Mouse (Mus musculus): Measurements from ENCODE around the gene Tmem164.

Tmem164 gene

GRCm38 (mm10) chrX:142829267-142829666 lies 148.1 kb downstream of the Tmem164 start:
- no peak for DNase-seq (ENCODE audit: low spot score)

GRCm38 (mm10) chrX:142829866-142830470 lies 148.8 kb downstream of the Tmem164 start:
- no peak for DNase-seq (ENCODE audit: low spot score)

DNA sequence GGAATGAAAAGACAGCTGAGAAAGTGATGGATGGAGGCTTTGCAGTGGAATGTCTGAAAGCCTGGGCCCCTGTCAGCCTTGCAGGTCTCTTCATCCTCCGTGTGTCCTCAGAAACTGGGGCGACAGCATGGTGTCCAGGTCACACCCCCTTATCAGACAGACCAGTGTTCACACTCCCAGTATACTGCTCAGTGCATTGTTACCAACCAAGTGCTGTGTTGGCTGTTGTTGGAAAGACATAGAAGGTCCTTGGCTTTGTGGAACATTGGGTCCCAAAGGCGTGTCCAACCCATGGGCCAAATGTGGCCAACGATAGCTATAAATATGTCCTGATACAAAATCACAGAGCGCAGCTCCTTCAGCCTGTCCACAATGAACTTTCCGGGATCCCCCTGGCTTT lies 149.4 kb downstream of the Tmem164 start:
- DNase-seq (ENCODE audit: low spot score) = no peak

GRCm38 (mm10) chrX:142832221-142832620 lies 151.0 kb downstream of the Tmem164 start:
- DNase-seq (ENCODE audit: low spot score) = no peak

GRCm38 (mm10) chrX:142833164-142833796 lies 152.1 kb downstream of the Tmem164 start:
- DNase-seq (ENCODE audit: low spot score) = no peak

DNA sequence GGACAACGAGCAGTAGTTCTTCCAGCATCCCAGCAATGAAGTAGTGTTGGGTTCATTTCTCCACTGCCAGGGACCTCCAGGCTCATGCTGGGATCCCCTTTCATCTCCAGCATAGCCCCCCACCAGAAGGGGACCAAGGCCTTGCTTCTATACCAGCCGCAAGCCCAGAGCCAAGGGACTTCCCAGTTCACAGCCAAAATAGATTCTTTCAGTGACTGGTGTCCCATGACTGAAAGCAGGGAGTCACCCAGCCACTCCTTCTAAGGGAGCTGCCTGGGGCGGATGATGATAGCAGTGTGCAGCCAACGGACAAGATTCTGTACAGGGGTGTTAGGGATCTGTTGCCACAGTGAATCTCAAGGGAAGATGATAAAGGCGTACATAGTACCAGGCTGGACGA lies 153.6 kb downstream of the Tmem164 start:
- no peak for DNase-seq (ENCODE audit: low spot score)

DNA sequence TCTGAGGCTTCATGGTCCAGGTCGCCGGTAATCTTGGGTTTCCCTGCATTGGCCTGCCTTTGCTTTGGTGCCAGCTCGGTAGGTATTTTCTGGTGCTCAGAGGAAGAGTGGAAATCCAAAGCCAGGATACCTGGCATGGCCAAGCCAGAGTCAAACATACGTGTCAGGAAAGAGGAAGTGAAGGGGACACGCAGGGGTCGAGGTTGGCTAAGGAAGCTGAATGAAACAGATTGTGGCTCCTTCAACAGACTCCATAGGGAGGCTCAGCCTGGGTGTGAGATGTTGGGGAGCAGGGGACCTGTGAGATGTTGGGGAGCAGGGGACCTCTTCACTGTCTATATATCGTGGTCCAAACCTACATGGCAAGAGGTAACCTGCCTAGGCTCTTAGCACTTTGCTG lies 155.2 kb downstream of the Tmem164 start:
- no peak for DNase-seq (ENCODE audit: low spot score)

DNA sequence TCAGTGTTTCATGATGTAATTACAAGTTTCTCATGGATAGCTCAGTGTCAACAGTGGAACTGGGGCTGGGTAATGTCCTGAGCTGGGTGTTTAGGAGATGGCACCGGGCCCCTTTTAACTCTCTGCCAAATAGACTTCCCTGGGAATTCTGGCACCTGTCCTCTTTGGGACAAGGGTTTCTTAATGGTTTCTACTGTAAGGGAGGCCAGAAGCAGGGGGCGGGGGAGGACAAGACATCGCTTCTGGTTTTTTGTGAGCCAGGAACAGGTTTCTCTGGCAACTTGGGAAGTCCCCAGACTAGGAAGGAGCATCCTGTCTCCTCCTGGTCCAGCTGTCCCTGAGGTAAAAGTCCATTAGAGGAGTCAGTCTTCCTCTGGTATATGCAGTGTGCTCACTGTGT lies 156.1 kb downstream of the Tmem164 start:
- DNase-seq (ENCODE audit: low spot score) = no peak

DNA sequence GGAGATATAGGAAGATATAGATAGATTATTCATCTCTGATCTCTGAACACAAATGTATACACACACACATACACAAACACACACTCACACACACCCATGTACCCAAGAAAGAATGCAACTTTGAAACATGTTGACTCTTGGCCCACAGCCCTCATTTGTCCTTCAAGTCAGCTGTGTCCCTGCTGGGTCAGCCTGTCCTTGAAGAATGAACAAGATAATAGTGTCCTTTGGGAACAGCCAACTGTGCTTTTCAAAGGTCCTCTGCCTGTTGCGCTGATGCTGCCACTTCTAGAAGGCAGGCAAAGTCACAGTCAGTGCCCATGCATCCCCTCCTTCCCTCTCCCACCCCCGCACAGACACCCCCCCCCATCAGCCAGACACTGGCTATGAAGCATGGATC lies 157.6 kb downstream of the Tmem164 start:
- no peak for DNase-seq (ENCODE audit: low spot score)

DNA sequence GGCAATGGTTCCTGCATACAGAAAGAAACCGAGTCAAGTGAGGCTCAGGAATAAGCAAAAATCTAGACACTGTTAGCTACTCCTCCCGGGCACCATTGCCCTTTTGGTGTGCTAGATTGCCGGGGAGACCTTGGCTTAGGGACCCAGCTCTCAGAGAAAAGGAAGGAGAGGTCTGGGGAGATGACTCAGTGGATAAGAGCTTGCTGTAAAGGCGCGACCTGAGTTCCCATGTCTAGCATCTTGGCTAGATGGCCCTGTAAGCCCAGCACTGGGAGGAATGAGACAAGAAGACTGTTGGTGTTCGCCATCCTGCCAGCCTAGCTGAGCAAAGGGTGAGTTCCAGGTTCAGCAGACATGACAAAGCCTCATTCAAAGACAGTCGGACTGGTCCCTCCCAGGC lies 158.2 kb downstream of the Tmem164 start:
- DNase-seq (ENCODE audit: low spot score) = no peak

GRCm38 (mm10) chrX:142841916-142842315 lies 160.7 kb downstream of the Tmem164 start:
- no peak for DNase-seq (ENCODE audit: low spot score)

DNA sequence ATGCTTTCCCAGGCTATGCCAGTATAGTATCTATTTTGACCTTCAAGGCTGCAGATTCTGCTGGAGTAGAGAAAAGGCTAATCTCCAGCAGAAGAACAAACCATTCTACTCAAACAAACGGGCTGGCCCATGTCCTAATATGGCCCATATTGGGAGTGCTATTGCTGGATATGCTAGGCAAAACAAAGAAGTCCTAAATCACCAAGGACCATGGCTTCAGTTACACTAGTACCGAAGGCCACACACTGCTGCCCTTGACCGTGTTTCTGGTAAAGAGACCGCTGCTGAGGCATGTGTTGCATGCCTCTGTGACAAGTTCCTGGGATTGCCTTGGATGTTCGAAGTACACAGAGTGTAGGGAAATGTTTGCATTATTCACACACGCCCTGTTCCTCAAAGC lies 165.1 kb downstream of the Tmem164 start:
- no peak for DNase-seq (ENCODE audit: low spot score)

- no peak for DNase-seq (ENCODE audit: low spot score)
Measured at GRCm38 (mm10) chrX:142848032-142848431, 166.8 kb downstream of the Tmem164 start.

DNA sequence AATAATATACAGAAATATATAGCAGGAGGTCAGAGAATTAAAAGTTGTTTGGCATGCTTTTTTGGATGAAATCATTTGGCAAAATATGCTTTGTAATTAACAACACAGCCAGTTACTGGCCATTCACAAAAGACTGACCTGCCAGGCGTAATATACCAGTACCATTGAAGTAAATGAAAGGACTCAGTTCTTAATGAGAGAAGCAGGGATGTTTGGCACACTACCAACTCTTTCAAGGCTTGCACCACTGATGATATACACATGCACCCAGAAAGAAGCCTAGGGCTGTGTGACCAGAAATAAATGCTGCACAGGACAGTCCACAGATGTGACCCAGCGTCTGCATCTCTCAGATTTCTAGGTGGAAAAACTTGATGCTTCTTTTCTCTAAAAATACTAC lies 188.6 kb downstream of the Tmem164 start:
- DNase-seq (ENCODE audit: low spot score) = no peak

DNA sequence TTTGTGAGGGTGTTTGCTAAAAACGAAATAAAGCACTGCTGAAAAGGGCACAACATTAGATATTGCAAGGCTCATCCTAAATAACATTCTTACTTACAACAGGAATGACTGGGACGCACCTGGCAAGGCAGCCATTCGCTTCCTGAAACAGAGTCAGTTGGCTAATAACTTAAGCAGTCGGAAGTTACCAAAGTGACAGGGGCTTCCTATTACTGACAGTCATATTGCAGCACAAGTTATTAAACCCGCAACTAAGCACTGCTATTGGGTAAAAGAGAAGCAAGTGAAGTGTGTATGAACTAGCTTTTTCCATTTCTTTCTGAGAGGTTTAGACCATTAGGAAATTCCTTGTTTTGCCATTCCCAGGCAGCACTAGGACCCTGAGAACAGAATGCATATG lies 201.0 kb downstream of the Tmem164 start:
- no peak for DNase-seq (ENCODE audit: low spot score)

DNA sequence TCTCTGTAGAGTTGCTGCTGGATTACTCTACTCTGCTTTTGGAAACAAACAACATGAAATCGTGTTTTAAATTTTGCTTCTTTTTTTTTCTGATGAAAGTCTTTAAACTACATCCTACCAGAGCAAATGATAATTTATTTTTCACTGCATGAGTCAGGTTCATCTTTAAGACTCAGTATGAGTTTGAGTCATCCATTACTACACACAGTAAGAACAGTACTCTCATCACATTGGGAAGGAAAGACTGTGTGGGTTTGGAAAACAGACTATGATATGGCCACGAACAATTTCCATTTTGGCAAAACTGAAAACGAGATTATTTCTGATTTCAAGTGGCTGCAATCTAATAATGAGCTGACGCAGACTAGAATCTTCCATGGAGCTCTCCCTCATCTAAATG lies 202.4 kb downstream of the Tmem164 start:
- DNase-seq (ENCODE audit: low spot score) = no peak

- no peak for DNase-seq (ENCODE audit: low spot score)
Measured at GRCm38 (mm10) chrX:142885962-142886361, 204.8 kb downstream of the Tmem164 start.
